Mouse (Mus musculus): ENCODE results near the gene Msmo1. TPM values are rescaled to one million over a fixed set of nuclear protein-coding genes. Genes with fewer than 3 reads are reported as not detected.

Msmo1 gene
- total RNA-seq, 2 experiments from 2014 or later: 44.3 to 46.1 TPM

DNA sequence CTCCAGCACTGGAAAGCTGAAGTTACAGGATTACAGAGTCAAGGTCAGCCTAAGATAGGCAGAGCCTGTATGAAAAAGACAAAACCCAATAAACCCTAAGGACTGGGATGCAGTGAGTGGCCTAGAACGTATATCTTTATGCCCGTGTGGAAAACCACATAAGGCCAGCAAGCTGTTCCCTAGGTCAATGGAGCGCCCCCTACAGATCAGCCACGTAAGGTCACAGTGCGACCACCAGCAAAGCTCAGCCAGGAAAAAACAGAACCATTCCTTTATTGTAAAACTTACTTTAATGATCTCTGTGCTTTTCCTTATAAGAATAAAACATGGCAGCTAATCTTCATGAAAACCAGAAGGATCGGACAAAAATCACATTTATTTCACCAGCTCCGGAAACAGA is 15.7 kb downstream of the Msmo1 start:
- DNase-seq (ENCODE audit: low spot score in 2 of 2): no peak

DNA sequence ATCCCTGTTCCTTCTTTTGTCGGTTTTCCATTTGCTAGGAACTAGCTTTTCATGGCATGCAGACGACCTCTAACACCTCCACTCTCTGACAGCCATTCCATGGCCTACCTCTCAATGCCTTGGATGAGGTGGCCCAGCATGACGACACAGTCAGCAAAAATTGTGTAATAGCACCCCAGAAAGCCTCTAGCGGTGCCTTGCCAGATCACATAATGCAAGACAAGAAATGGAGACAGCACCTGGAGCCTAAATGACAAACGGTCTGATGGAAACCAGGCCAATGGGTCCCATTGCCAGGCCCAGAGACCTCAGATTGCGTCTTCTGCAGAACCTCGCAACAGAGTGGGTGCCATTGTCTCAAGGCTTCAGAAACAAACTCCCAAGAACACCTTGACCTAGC is 21.1 kb downstream of the Msmo1 start:
- DNase-seq (ENCODE audit: low spot score in 2 of 2): no peak

DNA sequence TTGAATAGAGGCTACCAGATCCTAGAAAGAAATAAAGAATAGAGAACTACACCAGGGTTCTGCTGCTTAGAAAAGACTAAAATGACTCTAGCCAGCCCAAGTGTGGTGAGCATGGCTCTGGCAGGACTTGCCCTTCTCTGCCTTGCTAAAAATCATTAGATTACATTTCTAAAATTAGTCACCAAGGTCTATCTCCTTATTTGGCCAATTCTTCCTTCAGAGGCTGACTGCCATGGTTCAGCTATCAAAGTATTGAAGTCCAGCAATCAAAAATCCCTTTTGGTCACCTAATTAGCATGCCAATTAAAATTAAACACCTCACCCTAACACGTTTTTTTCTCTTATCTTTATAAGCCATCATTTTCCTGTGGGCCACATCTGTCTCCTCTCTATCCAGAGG is 22.0 kb downstream of the Msmo1 start:
- no peak for DNase-seq (ENCODE audit: low spot score in 2 of 2)

DNA sequence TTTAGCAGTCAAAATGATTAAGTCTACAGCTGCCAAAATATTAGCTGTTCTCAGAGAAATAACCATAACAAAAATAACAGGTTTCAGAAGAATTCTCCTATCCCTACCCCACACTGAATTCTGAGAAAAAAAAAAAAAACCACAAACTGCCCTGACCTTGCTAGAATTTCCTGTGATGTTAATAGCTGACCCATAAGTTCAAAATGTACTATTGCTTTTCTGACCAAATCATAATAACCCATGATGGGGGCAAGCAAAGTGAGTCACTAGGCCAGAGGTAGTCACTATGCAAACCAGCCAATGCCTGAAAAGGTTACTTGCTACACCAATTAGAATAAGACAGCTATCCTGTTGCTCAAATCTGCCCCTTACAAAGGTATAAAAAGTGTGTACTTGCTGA is 26.1 kb downstream of the Msmo1 start:
- no peak for DNase-seq (ENCODE audit: low spot score in 2 of 2)

DNA sequence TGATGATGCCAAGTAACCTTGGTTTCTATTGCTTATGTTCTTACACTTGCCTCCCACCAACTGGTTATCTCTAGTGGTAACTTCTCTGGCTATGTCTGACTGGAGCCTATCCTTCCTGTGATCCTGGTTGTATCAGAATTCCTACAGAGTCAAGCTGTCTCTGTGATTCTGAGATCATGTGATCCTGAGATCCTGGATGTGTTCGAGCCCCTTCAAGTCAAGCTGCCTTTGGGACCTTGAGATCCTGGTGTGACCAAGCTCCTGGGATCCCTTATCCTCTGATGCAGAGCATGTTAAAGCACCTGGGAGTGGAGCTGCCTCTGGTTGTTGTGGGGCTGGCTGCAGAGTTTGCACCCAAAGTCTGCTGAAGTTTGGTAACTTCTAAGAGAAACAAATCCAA is 30.4 kb downstream of the Msmo1 start:
- no peak for DNase-seq (ENCODE audit: low spot score in 2 of 2)

DNA sequence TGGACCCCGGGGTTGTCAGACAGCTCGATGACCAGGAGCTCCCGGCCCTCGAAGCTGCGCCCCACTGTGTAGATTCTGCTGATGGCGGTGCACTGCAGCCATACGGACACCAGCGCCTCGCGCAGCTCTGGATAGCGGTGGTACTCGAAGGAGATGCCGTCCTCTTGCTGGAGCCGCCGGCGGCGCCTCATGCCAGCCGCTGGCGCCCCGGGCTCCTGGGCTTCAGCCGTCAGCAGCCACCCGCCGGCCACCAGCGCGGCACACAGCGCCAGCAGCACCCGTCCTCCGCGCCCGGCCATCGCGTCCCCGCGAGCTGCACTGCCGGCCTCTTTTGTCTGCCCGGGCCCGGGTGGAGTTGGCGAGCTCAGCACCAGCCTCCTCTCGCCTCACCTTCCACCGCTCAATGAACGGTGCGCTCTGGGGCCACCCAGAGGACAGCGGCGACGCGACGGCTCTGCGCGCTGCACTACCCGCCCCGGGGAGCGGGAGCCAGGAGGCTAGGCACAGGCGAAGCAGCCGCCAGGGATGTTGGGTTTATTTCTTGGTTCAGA is 40.9 kb downstream of the Msmo1 start, which contains the start of gene Cpe:
Gene Cpe (minus strand): TSS at position 404 of the 551 bp plus-strand sequence.
- DNase-seq (ENCODE audit: low spot score in 2 of 2): peak; percentile 62 to 67

DNA sequence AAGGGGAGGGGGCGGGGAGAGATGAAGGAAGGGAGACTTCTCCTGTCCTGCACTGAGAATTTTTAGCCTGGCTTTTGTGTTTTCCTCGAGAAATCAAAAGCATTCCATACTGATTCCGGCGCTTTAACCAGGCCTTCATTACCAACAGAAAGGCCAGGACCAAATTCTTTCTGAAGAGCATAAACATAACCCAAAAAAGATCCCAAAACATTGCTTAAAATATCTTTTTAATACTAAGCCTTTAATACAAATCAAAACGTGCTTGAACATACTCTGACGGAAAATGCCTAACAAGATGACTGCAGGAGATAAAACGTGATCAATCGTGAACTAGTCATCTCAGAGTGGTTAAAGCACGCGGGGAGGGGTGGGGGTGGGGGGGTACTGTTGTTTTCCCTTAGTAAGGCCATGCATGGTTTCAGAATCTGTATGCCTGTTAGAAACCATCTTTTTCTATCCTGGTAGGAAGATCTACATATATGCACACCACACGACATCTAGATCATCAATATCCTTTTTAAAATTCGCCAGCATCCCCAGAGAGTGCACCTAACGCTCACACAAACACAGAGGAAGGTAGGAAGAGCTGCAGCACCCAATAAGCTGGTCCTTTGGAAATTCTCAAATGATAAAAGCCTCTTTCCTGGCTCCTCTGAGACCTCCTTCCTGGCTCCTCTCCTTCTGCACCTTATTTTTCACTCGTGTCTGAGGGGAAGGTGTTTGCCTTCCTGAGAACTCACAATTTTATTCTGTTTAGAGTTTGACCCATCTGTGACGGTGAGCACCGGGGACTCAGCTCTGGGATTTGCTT is 41.8 kb downstream of the Msmo1 start:
- DNase-seq (ENCODE audit: low spot score in 2 of 2): no peak

DNA sequence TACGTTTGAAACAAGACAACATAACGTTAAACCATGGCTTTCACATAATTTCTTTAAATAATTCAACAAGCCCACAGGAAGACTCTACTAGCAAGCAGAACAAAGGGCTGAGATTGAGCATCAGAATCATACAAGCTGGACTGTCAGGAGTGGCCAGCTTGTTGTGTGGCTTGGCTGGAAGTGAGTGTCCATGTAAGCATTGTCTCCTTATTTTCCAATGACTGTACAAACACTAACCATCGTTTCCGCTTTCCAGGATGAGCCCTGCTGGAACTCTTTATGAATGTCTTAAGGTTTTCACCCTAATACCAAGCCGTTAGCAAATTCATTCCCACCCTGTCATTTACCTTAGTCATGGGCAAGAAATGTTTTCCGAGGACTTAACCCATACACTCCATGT is 42.7 kb downstream of the Msmo1 start:
- DNase-seq (ENCODE audit: low spot score in 2 of 2): no peak

DNA sequence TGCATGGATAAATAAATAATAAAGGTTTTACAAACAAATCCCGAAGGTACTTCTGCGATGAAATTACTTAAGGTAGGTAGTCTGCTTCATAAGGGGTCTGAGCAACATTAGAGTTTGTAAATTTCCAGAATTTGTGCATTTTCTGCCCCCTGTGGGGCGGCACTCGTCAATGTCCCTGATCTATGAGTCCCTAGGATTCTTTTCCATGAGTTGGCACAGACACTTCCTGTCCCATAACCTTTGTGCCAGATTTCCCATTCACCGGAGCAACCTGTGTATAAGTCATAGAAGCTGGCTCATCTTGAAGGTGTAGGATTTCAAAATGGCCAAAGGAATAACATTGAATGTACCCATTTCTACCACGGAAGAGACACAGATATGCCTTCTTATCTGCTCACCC is 43.3 kb downstream of the Msmo1 start:
- DNase-seq (ENCODE audit: low spot score in 2 of 2): no peak

DNA sequence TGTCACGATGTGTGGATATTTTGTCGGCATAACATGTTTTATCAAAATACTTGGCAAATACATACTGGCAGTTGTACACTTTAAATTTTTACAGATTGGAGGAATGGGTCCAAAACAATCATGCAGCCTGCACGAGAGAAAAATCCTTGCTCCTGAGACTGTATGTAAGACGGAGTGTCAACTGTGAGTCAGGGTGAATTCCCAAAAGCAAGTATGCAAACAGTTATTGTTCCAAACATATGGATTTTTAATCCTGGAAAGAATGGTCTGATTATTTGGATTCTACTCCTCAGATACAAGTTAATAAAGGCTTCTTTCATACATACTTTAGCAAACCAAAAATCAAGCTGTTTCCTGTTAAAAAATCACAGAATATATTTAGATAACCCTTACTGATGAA is 44.9 kb downstream of the Msmo1 start:
- no peak for DNase-seq (ENCODE audit: low spot score in 2 of 2)

DNA sequence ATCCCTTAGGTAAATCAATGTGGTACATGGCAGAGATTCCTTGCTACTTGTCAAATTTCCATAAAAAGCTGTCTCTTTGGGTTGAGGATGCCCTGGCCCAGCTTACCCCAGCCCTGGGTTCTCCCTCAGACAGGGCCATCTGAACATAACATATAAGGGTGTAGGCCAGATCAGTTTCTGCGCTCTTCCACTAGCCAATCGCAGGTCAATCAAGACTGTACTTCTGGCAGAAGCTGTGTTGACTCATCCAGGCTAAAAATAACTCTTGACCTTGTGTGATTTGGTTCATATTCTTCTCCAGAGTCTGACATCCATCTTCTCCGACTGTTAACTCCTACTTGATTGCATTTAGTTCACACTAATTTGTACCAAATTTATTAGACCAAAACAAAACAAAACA is 45.4 kb downstream of the Msmo1 start:
- DNase-seq (ENCODE audit: low spot score in 2 of 2): no peak

DNA sequence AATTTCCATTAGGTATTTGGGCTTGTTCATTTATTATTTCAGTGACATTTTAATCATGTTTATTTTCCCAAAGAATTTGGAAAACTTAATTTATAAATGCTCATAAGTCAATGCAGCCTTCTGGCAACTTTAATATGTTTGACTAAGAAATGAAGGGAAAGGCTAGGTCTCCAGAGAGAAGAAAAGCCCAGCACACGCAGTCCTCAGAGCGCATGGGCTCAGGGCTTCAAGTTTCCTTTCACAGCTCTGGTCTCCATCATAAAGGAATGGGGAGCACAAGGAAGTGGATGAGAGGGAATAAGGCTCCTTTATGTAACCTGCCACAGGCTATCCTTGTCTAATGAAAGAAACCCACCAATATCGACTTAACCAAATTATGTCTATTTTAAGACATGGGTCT is 51.1 kb downstream of the Msmo1 start:
- DNase-seq (ENCODE audit: low spot score in 2 of 2): no peak

DNA sequence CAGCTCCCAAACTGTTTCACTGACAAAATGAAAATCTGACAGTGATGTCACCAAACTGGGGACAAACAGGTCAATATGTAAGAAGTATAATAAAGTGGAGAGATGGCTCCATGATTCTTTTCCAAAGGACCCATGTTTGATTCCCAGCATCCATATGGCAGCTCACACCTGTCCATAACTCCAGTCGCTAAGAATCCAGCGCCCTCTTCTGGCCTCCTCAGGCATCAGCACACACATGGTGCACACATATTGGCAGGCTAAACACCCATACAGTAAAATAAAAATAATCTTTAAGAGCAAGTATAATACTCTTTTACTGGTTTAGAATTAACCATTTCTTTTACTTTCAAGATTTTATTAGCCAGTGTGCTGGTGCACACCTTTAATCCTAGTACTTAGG is 57.2 kb downstream of the Msmo1 start:
- DNase-seq (ENCODE audit: low spot score in 2 of 2): no peak

DNA sequence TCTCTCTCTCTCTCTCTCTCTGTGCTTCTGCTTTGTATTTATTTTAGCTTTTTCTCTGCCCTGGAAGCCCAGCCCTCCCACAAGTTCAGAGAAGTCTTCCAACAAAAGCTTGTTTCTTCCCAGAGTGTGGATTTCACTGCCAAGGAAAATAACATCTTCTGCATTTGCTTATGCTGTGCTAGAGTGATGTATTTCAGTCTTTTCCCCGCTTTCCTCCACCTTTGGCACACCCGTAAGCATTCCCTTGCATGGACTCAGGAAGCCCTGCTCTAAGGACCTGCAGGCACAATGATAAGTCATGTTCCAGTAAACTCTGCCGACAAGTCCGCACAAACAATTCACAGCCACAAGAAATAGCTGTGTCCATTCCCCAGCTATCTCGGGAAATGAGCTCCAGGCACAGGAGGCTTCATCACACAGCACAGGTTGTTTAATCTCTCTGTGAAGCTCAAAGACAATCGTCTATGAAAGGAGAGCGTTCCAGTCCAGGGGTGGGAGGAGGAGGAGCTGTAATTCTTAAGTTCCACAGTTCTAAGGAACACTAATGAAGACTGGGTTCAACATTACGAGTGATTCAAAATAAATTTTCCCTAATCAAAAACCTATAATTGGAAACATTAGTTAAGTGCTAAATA is 58.5 kb downstream of the Msmo1 start:
- DNase-seq (ENCODE audit: low spot score in 2 of 2): no peak

DNA sequence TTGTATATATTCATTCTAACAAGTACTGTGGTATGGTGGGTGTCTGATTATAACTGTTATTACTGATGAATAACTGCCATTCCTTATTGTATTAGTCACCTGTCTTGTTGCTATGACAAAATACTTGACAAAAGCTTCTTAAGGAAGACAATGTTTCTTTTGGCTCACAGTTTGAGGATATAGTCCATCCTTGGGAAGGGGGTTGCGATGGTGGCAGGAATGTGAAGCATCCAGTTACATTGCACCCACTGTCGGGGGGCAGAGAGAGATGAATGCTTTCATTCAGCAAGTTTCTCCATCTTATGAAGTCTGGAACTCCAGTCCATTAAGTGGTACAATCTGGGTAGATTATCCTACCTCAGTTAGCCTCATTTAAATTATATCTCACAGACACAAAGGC is 60.7 kb downstream of the Msmo1 start:
- no peak for DNase-seq (ENCODE audit: low spot score in 2 of 2)

DNA sequence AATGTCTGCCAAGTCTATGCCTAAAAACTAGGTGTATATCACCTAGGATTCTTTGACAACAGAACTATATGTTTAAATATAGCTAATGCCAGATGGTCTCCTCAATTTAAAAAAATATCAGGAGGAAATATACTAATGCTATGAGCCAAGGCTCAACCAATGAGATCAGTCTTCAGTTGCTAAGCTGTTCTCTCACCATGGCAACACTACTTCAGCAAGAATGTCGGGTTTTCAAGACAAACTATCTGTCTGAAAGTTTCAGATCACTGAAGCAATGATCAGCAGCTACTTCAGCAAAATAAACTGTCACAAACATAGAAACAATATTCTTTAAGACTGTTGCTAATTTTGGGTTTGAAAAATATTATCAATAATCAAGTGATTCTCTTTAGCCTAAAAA is 61.7 kb downstream of the Msmo1 start:
- no peak for DNase-seq (ENCODE audit: low spot score in 2 of 2)

Other genes starting within 250 kb of the Msmo1 start
- 100 to 1,000 TPM; 515 to 519 TPM for gene Cpe, start 40.7 kb downstream of the Msmo1 start, total RNA-seq (2021)
- gene Klhl2, start 116.2 kb upstream of the Msmo1 start, total RNA-seq (2021): 10 to 100 TPM; 36.0 to 38.3 TPM
- 10 to 100 TPM; 42.9 to 46.6 TPM for gene Tmem192, start 213.4 kb upstream of the Msmo1 start, total RNA-seq (2021)

All from adrenal gland, postnatal 4 days (tissue).